Mouse (Mus musculus) mouse trophoblast stem cell (cell line): ENCODE results near the gene Tspyl3.

ENCODE experiments used
- in situ Hi-C, 2 experiments: fragments of 300-500 bp; cut with MseI, MboI; formaldehyde crosslinking; loops; 2 replicates in 1 of 2; 3 replicates in 1 of 2; pipeline ENCODE4 v1.15.1; 2025

Tspyl3 gene

GRCm38 (mm10) chr2:153175995-153176570 is 49.2 kb downstream of the Tspyl3 start:
- in situ Hi-C loops, result no loop called here
